Mouse (Mus musculus): ENCODE measurements around the gene Lsm11. TPM values are rescaled to one million over a fixed set of nuclear protein-coding genes. Genes with fewer than 3 reads are reported as not detected.

Lsm11 gene
- polyA plus RNA-seq, 1 experiment from 2014 or later = 6.1 TPM

DNA sequence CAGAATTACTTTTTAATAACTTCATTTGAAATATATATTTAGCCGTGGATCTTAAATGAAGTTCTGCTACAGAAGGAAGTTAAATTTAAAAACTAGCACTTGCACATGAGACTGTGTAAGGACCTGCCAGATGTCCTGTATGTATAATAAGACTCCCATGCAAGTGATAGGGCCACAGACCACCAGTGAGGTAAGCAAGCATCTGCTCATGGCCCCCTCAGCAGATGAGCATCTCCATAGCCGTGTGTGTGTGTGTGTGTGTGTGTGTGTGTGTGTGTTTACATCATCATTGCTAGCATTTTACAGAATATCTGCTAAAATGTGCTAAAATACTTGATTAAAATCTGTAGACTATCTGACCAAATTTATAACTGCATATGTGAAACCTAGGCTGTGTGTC lies 47.3 kb downstream of the Lsm11 start:
- Histone ChIP-seq H3K27ac (ENCODE audit: low read length) (no peak overlapping the region), H3K36me3 (ENCODE audit: control insufficient read depth, insufficient read depth) (peaks cover 27% of the 10 kb centered on the region), H3K9ac (ENCODE audit: low read length) (no peak overlapping the region), H3K9me3 (replicated peaks; ENCODE audit: control insufficient read depth, low read length) (no peaks in the 10 kb centered on the region), H3K27me3 (ENCODE audit: control insufficient read depth, insufficient read depth, low read length) (no peaks in the 10 kb centered on the region), H3K4me3 (ENCODE audit: low read length) (no peak overlapping the region), H3K4me1 (ENCODE audit: control insufficient read depth, insufficient read depth, low read length) (peaks cover 7% of the 10 kb centered on the region), H3K4me2 (ENCODE audit: low read depth, low read length) (no peak overlapping the region)
- 82% methylated on average over 2 of the region's 2 CpGs for WGBS
- ATAC-seq (replicated peaks; ENCODE audit: extremely low read depth, insufficient read depth, low FRiP score) = no peak

DNA sequence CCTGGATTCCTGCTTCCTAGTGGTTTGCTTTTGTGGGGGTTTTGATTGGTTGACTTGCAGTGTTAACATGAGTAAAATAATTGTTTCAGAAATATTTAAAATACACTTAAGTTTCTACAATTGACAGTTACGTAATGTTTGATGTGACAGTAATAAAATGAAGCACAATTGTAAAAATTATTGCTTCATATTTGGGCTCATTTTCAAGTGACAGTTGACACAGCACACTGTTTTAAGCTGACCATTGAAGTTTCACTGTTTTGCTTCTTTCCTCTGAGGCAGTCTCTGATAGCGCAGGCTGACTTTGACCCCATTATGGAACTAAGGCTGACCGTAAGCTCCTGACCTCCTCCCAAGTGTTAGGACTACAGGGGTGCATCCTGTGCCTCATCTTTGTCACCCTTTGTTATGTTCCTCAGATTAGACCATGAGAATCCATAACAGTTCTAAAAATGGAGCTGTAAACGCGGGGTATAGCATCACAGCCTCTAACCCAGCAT lies 51.8 kb downstream of the Lsm11 start:
- Histone ChIP-seq H3K4me2 (ENCODE audit: low read depth, low read length) (no peak overlapping the region), H3K4me3 (ENCODE audit: low read length) (no peak overlapping the region), H3K36me3 (ENCODE audit: control insufficient read depth, insufficient read depth) (peaks cover 44% of the 10 kb centered on the region), H3K9me3 (replicated peaks; ENCODE audit: control insufficient read depth, low read length) (no peaks in the 10 kb centered on the region), H3K9ac (ENCODE audit: low read length) (no peak overlapping the region), H3K4me1 (ENCODE audit: control insufficient read depth, insufficient read depth, low read length) (peaks cover 4% of the 10 kb centered on the region), H3K27ac (ENCODE audit: low read length) (no peak overlapping the region), H3K27me3 (ENCODE audit: control insufficient read depth, insufficient read depth, low read length) (no peaks in the 10 kb centered on the region)
- no peak for ATAC-seq (replicated peaks; ENCODE audit: extremely low read depth, insufficient read depth, low FRiP score)
- 70% methylated on average over 5 of the region's 5 CpGs for WGBS

DNA sequence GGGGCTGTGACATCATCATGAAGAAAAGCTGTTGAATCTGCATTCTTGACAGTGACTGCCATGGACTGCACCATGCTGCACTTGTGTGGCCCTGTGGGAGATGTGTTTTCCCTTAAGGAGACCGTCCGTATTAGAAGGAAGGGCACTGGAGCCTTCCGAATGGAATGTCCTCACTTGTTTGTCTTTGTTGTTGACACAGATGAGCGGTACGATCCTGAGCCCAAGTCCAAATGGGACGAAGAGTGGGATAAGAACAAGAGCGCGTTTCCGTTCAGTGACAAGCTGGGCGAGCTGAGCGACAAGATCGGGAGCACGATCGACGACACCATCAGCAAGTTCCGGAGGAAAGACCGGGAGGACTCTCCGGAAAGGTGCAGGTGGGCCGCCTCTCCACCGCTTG lies 54.3 kb downstream of the Lsm11 start:
- no peaks in the 10 kb centered on the region for H3K9me3 ChIP-seq (replicated peaks; ENCODE audit: control insufficient read depth, low read length)
- H3K9ac ChIP-seq (ENCODE audit: low read length) = no peak overlapping the region
- H3K4me1 ChIP-seq (ENCODE audit: control insufficient read depth, insufficient read depth, low read length) = peaks cover 2% of the 10 kb centered on the region; the same call in 1 of the 2 replicates
- no peaks in the 10 kb centered on the region for H3K27me3 ChIP-seq (ENCODE audit: control insufficient read depth, insufficient read depth, low read length)
- no peak overlapping the region for H3K27ac ChIP-seq (ENCODE audit: low read length)
- ATAC-seq (replicated peaks; ENCODE audit: extremely low read depth, insufficient read depth, low FRiP score) = no peak
- 86% methylated on average over 20 of the region's 20 CpGs for WGBS
- peaks cover 52% of the 10 kb centered on the region for H3K36me3 ChIP-seq (ENCODE audit: control insufficient read depth, insufficient read depth)
- no peak overlapping the region for H3K4me3 ChIP-seq (ENCODE audit: low read length)
- no peak overlapping the region for H3K4me2 ChIP-seq (ENCODE audit: low read depth, low read length)

- no peak overlapping the region for H3K27ac ChIP-seq (ENCODE audit: low read length)
- 82% methylated on average over 3 of the region's 3 CpGs for WGBS
- ATAC-seq (replicated peaks; ENCODE audit: extremely low read depth, insufficient read depth, low FRiP score) = no peak
- H3K36me3 ChIP-seq (ENCODE audit: control insufficient read depth, insufficient read depth) = peaks cover 53% of the 10 kb centered on the region
- no peak overlapping the region for H3K9ac ChIP-seq (ENCODE audit: low read length)
- H3K9me3 ChIP-seq (replicated peaks; ENCODE audit: control insufficient read depth, low read length) = no peaks in the 10 kb centered on the region
- no peak overlapping the region for H3K4me3 ChIP-seq (ENCODE audit: low read length)
- H3K27me3 ChIP-seq (ENCODE audit: control insufficient read depth, insufficient read depth, low read length) = no peaks in the 10 kb centered on the region
- H3K4me1 ChIP-seq (ENCODE audit: control insufficient read depth, insufficient read depth, low read length) = peaks cover 2% of the 10 kb centered on the region; the same call in 1 of the 2 replicates
- no peak overlapping the region for H3K4me2 ChIP-seq (ENCODE audit: low read depth, low read length)
Measured at GRCm38 (mm10) chr11:45889981-45890380, 54.8 kb downstream of the Lsm11 start.

DNA sequence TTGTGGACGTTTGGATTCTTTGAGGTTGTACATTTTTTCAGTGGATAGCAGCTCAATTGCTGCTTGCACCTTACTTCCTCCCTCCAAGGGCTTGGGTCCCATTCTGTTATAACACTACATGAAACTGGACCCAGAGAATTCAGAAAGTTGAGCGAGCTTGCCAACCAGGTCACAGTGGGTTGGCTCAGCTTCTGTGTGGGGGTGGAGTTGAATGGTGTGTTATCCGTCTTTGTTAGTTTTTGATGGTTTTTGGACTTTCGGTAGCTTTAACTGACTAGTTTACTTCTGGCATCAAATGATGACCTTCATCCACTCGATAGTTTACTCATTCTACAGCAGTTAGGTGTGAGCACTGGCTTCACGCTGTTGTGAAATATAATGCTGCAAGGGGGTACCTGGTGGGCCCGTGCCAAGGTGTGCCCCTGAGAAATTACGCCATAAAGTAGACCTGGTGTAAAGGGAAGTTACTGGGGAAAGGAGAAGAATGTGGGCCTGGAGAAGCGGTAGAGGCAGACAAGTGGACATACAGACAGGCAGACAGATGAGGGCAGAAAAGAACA lies 56.2 kb downstream of the Lsm11 start:
- Histone ChIP-seq H3K9ac (ENCODE audit: low read length) (no peak overlapping the region), H3K4me1 (ENCODE audit: control insufficient read depth, insufficient read depth, low read length) (peaks cover 7% of the 10 kb centered on the region), H3K27ac (ENCODE audit: low read length) (no peak overlapping the region), H3K4me2 (ENCODE audit: low read depth, low read length) (no peak overlapping the region), H3K27me3 (ENCODE audit: control insufficient read depth, insufficient read depth, low read length) (no peaks in the 10 kb centered on the region), H3K9me3 (replicated peaks; ENCODE audit: control insufficient read depth, low read length) (no peaks in the 10 kb centered on the region), H3K4me3 (ENCODE audit: low read length) (no peak overlapping the region), H3K36me3 (ENCODE audit: control insufficient read depth, insufficient read depth) (peaks cover 44% of the 10 kb centered on the region)
- WGBS = 88% methylated on average over 9 of the region's 9 CpGs
- ATAC-seq (replicated peaks; ENCODE audit: extremely low read depth, insufficient read depth, low FRiP score) = no peak

DNA sequence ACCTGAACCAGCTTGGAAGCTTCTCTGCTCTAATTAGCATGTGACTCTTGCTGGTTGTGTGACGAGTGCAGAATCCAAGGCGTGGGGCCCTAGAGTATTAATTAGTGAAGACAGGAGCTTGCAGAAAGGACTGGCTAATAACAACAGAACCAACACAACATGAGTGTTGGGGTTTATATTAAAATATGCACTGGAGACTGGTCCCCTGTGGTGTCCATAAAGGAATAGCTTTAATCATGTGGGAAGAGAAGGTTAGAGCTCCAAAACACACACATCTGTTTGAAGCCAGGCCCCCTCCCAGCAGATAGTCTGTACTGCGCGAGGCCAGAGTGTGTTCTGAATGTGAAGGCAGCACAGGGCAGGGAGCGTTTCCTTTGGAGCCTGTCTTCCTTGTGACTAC lies 58.1 kb downstream of the Lsm11 start:
- H3K4me2 ChIP-seq (ENCODE audit: low read depth, low read length) = no peak overlapping the region
- no peak overlapping the region for H3K27ac ChIP-seq (ENCODE audit: low read length)
- peaks cover 16% of the 10 kb centered on the region for H3K4me1 ChIP-seq (ENCODE audit: control insufficient read depth, insufficient read depth, low read length)
- no peaks in the 10 kb centered on the region for H3K9me3 ChIP-seq (replicated peaks; ENCODE audit: control insufficient read depth, low read length)
- H3K27me3 ChIP-seq (ENCODE audit: control insufficient read depth, insufficient read depth, low read length) = no peaks in the 10 kb centered on the region
- WGBS = 90% methylated on average over 5 of the region's 5 CpGs
- ATAC-seq (replicated peaks; ENCODE audit: extremely low read depth, insufficient read depth, low FRiP score) = no peak
- H3K9ac ChIP-seq (ENCODE audit: low read length) = no peak overlapping the region
- H3K36me3 ChIP-seq (ENCODE audit: control insufficient read depth, insufficient read depth) = peaks cover 37% of the 10 kb centered on the region
- no peak overlapping the region for H3K4me3 ChIP-seq (ENCODE audit: low read length)

- Histone ChIP-seq H3K9me3 (replicated peaks; ENCODE audit: control insufficient read depth, low read length) (no peaks in the 10 kb centered on the region), H3K4me1 (ENCODE audit: control insufficient read depth, insufficient read depth, low read length) (peaks cover 19% of the 10 kb centered on the region), H3K27me3 (ENCODE audit: control insufficient read depth, insufficient read depth, low read length) (no peaks in the 10 kb centered on the region), H3K4me3 (ENCODE audit: low read length) (no peak overlapping the region), H3K27ac (ENCODE audit: low read length) (no peak overlapping the region), H3K36me3 (ENCODE audit: control insufficient read depth, insufficient read depth) (peaks cover 31% of the 10 kb centered on the region), H3K9ac (ENCODE audit: low read length) (no peak overlapping the region), H3K4me2 (ENCODE audit: low read depth, low read length) (no peak overlapping the region)
- WGBS = 91% methylated on average over 5 of the region's 5 CpGs
- ATAC-seq (replicated peaks; ENCODE audit: extremely low read depth, insufficient read depth, low FRiP score) = no peak
Measured at GRCm38 (mm10) chr11:45885606-45886230, 59.0 kb downstream of the Lsm11 start.

GRCm38 (mm10) chr11:45884029-45884428 lies 60.7 kb downstream of the Lsm11 start:
- Histone ChIP-seq H3K27ac (ENCODE audit: low read length) (no peak overlapping the region), H3K27me3 (ENCODE audit: control insufficient read depth, insufficient read depth, low read length) (no peaks in the 10 kb centered on the region), H3K36me3 (ENCODE audit: control insufficient read depth, insufficient read depth) (peaks cover 22% of the 10 kb centered on the region), H3K4me2 (ENCODE audit: low read depth, low read length) (peak overlapping the region; percentile 44; the same call in 1 of the 2 replicates), H3K4me3 (ENCODE audit: low read length) (no peak overlapping the region), H3K4me1 (ENCODE audit: control insufficient read depth, insufficient read depth, low read length) (peaks cover 32% of the 10 kb centered on the region), H3K9ac (ENCODE audit: low read length) (no peak overlapping the region), H3K9me3 (replicated peaks; ENCODE audit: control insufficient read depth, low read length) (no peaks in the 10 kb centered on the region)
- 41% methylated on average over 4 of the region's 4 CpGs for WGBS
- ATAC-seq (replicated peaks; ENCODE audit: extremely low read depth, insufficient read depth, low FRiP score) = no peak

GRCm38 (mm10) chr11:45883270-45883931 lies 61.3 kb downstream of the Lsm11 start:
- H3K9ac ChIP-seq (ENCODE audit: low read length) = peak overlapping the region; percentile 20; the same call in 1 of the 2 replicates

More at GRCm38 (mm10) chr11:45883270-45883931, 61.3 kb downstream of the Lsm11 start:
- Histone ChIP-seq H3K27ac (ENCODE audit: low read length) (no peak overlapping the region), H3K4me3 (ENCODE audit: low read length) (no peak overlapping the region), H3K4me1 (ENCODE audit: control insufficient read depth, insufficient read depth, low read length) (peaks cover 32% of the 10 kb centered on the region), H3K9me3 (replicated peaks; ENCODE audit: control insufficient read depth, low read length) (no peaks in the 10 kb centered on the region), H3K27me3 (ENCODE audit: control insufficient read depth, insufficient read depth, low read length) (no peaks in the 10 kb centered on the region), H3K4me2 (ENCODE audit: low read depth, low read length) (peak overlapping the region; percentile 44), H3K36me3 (ENCODE audit: control insufficient read depth, insufficient read depth) (peaks cover 22% of the 10 kb centered on the region)
- ATAC-seq (replicated peaks; ENCODE audit: extremely low read depth, insufficient read depth, low FRiP score) = no peak
- 18% methylated on average over 8 of the region's 8 CpGs for WGBS
